Mouse (Mus musculus) heart, adult 2 months (tissue): Measurements from ENCODE around the gene Gnai2. TPM values are rescaled to one million over a fixed set of nuclear protein-coding genes. Genes with fewer than 3 reads are reported as not detected.

Experiments used
- DNase-seq, 2 experiments: peaks; one replicate each; pipeline ENCODE4 v3.0.0; 2021
- H3K27ac ChIP-seq: fragments of 200-600 bp; 2 replicates; pipeline ENCODE4 v1.8.1; 2022
- H3K27me3 ChIP-seq: fragments of 200-500 bp; 2 replicates; pipeline ENCODE4 v1.6.1; 2012; ENCODE audit warnings: mild to moderate bottlenecking, low read length, inconsistent platforms, mixed read lengths; ENCODE audit not compliant: control insufficient read depth, insufficient read depth
- H3K36me3 ChIP-seq: fragments of 200-500 bp; 2 replicates; pipeline ENCODE4 v1.6.1; 2012; ENCODE audit warnings: low read length, inconsistent platforms; ENCODE audit not compliant: control insufficient read depth, insufficient read depth
- H3K4me1 ChIP-seq: fragments of 200-500 bp; 2 replicates; pipeline ENCODE4 v1.6.1; 2011; ENCODE audit warnings: low read length; ENCODE audit not compliant: control insufficient read depth, insufficient read depth
- H3K4me3 ChIP-seq: fragments of 200-600 bp; 2 replicates; pipeline ENCODE4 v1.8.1; 2022
- H3K79me2 ChIP-seq: fragments of 200-500 bp; replicated peaks from 2 replicates; pipeline ENCODE4 v1.6.1; 2012; ENCODE audit warnings: mild to moderate bottlenecking, inconsistent platforms, low read length, moderate library complexity, mixed read lengths; ENCODE audit not compliant: control insufficient read depth, insufficient read depth
- H3K9ac ChIP-seq: fragments of 200-500 bp; 2 replicates; pipeline ENCODE4 v1.6.1; 2012; ENCODE audit warnings: low read depth, mild to moderate bottlenecking, control low read depth, inconsistent platforms, low read length, mixed read lengths
- CTCF ChIP-seq: fragments of 200-600 bp; IDR thresholded peaks from 2 replicates; pipeline ENCODE4 v1.8.1; 2022; ENCODE audit warnings: antibody characterized with exemption, mild to moderate bottlenecking, moderate library complexity
- EP300 ChIP-seq: fragments of 200-500 bp; IDR thresholded peaks from 2 replicates; pipeline ENCODE4 v1.6.1; 2011; ENCODE audit warnings: low read depth, low read length, control low read depth; ENCODE audit not compliant: insufficient read depth
- POLR2A ChIP-seq: fragments of 200-500 bp; IDR thresholded peaks from 2 replicates; pipeline ENCODE4 v1.6.1; 2011; ENCODE audit warnings: mild to moderate bottlenecking, low read depth, low read length, control low read depth; ENCODE audit not compliant: insufficient read depth
- WGBS: fragments of 180-500 bp; shearing (Covaris S2); methylation state at CpG from one replicate; pipeline ENCODE4 v1.1.7; 2018; 5-methylcytosine and 5-hydroxymethylcytosine counted together
- intact Hi-C: fragments of 180-260 bp; cut with DNase I; formaldehyde crosslinking; loops from one replicate; pipeline ENCODE4 v1.15.1; 2025
- polyA plus RNA-seq: library from polyadenylated mRNA; depleted of rRNA; stranded (reverse); fragments of >200 nt; gene quantifications from 2 replicates; pipeline ENCODE4 v1.2.3, GENCODE M21; 2012
- total RNA-seq, 2 experiments: library from RNA; stranded (reverse); gene quantifications; 2 replicates each; pipeline ENCODE4 v1.2.3; 2021

Gnai2 gene
- total and polyA plus RNA-seq, 3 experiments: 243 to 311 (median 250) TPM

GRCm38 (mm10) chr9:107640257-107640772 is 5.1 kb upstream of the Gnai2 start:
- WGBS: 28% methylated on average over 8 of the region's 8 CpGs
- 0 out of 2 replicates have a peak, but pooled peaks have one; percentile 14 for TF ChIP-seq POLR2A
- no peak for TF ChIP-seq CTCF
- Histone ChIP-seq H3K9ac (no peak overlapping the region), H3K79me2 (no peaks in the 10 kb centered on the region), H3K27ac (peak overlapping the region; percentile 42), H3K4me1 (peaks cover 6% of the 10 kb centered on the region), H3K36me3 (no peaks in the 10 kb centered on the region), H3K27me3 (no peaks in the 10 kb centered on the region), H3K4me3 (no peak overlapping the region)
- peak in 1 of 2 experiments; percentile 68 for DNase-seq
- intact Hi-C loops: no loop called here

GRCm38 (mm10) chr9:107637070-107637469 is 1.9 kb upstream of the Gnai2 start:
- TF ChIP-seq POLR2A: no peak
- no peak for TF ChIP-seq EP300
- TF ChIP-seq CTCF: no peak

GRCm38 (mm10) chr9:107634406-107635278 is 525 bp downstream of the Gnai2 start:
- WGBS: under 1% methylated on average over 35 of the region's 35 CpGs
- Histone ChIP-seq H3K27ac (peak overlapping the region; percentile 97), H3K27me3 (no peaks in the 10 kb centered on the region), H3K36me3 (peaks cover 6% of the 10 kb centered on the region; the same call in 1 of the 2 replicates), H3K79me2 (peaks cover 3% of the 10 kb centered on the region; the same call in 1 of the 2 replicates), H3K4me3 (peak overlapping the region; percentile 86), H3K9ac (peak overlapping the region; percentile 98), H3K4me1 (peaks cover 15% of the 10 kb centered on the region)
- TF ChIP-seq EP300 (no peak), POLR2A (no peak), CTCF (no peak; the same call in 1 of the 2 replicates)
- intact Hi-C loops: loop anchor here (5.0 kb wide), 1 partner anchor 67 kb away; the partner anchor contains the start of gene Hyal2
- peak in 1 of 2 experiments; percentile 21 for DNase-seq

More at GRCm38 (mm10) chr9:107637070-107637469, 1.9 kb upstream of the Gnai2 start:
- peaks cover 3% of the 10 kb centered on the region; the same call in 1 of the 2 replicates for H3K79me2 ChIP-seq
- H3K27ac ChIP-seq: no peak overlapping the region
- no peak overlapping the region for H3K9ac ChIP-seq
- 65% methylated on average over 7 of the region's 7 CpGs for WGBS
- peaks cover 12% of the 10 kb centered on the region for H3K4me1 ChIP-seq
- no peaks in the 10 kb centered on the region for H3K27me3 ChIP-seq
- DNase-seq: no peak
- intact Hi-C loops: no loop called here
- H3K4me3 ChIP-seq: no peak overlapping the region
- peaks cover under 1% of the 10 kb centered on the region; the same call in 1 of the 2 replicates for H3K36me3 ChIP-seq

- intact Hi-C loops: loop anchor here (1.0 to 5.0 kb wide), 2 partner anchors 22 to 67 kb away; partner anchors contain the start of gene Hyal2
- H3K27ac ChIP-seq: peak overlapping the region; percentile 97
- DNase-seq: peak; percentile 61 to 69
Measured at GRCm38 (mm10) chr9:107633661-107634405, 1.3 kb downstream of the Gnai2 start.

GRCm38 (mm10) chr9:107633091-107633660 is 2.0 kb downstream of the Gnai2 start:
- intact Hi-C loops: loop anchor here (1.0 to 5.0 kb wide), 2 partner anchors 21 to 66 kb away; partner anchors contain the start of gene Hyal2
- DNase-seq: peak; percentile 88 to 92
- Histone ChIP-seq H3K9ac (peak overlapping the region; percentile 98), H3K4me3 (peak overlapping the region; percentile 86), H3K27me3 (no peaks in the 10 kb centered on the region), H3K36me3 (peaks cover 6% of the 10 kb centered on the region; the same call in 1 of the 2 replicates), H3K79me2 (peaks cover 3% of the 10 kb centered on the region; the same call in 1 of the 2 replicates), H3K4me1 (peaks cover 22% of the 10 kb centered on the region), H3K27ac (peak overlapping the region; percentile 97)
- under 1% methylated on average over 33 of the region's 33 CpGs for WGBS
- TF ChIP-seq CTCF (no peak), EP300 (peak; percentile 72), POLR2A (peak; percentile 78)

More at GRCm38 (mm10) chr9:107633661-107634405, 1.3 kb downstream of the Gnai2 start:
- Histone ChIP-seq H3K4me3 (peak overlapping the region; percentile 86), H3K27me3 (no peaks in the 10 kb centered on the region), H3K4me1 (peaks cover 19% of the 10 kb centered on the region), H3K9ac (peak overlapping the region; percentile 98), H3K79me2 (peaks cover 3% of the 10 kb centered on the region; the same call in 1 of the 2 replicates), H3K36me3 (peaks cover 6% of the 10 kb centered on the region; the same call in 1 of the 2 replicates)
- no peak for TF ChIP-seq EP300
- no peak for TF ChIP-seq POLR2A
- TF ChIP-seq CTCF: no peak
- 2% methylated on average over 15 of the region's 15 CpGs for WGBS
